Mouse (Mus musculus): ENCODE results near the gene Inafm2.

Gene Inafm2

DNA sequence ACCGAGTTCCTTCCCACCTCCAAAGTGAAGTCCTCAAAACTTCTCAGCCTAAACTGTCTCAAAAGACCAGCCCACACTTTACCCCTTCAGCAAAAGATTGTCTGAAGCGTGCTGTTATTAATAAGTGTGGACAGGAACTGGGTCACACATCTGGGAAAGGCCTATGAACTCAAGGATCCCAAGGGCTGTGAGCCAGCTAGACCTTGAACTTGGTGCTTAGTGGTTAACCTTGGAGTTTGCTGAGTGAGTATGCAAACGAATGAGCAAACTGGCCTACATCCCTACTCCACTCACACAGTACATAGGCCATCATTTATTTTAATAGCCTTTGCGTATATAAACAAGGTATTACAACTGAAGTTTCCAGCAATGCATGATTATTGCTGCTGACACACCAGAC, 20.0 kb upstream of the Inafm2 start:
- no peak for DNase-seq (ENCODE audit: extremely low read depth, low read depth, low spot score)

DNA sequence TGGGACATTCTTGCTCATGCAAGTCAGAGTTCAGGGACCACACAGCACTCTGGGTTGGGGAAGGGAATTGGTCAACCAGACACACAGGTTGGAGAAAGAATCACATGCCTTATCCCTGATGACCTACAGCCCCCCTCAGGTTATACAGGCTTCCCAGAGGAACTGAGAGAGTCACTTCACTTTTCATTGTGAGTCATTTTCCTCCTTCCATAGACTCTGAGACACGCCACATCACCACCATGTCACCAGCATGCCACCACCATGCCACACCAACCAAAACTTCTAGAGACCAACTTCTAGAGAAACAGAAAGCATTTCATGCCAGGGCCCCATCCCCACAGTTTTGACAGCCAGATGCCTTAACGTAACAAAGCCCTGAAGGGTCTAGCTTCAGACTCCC, 18.7 kb upstream of the Inafm2 start:
- no peak for DNase-seq (ENCODE audit: extremely low read depth, low read depth, low spot score)

DNA sequence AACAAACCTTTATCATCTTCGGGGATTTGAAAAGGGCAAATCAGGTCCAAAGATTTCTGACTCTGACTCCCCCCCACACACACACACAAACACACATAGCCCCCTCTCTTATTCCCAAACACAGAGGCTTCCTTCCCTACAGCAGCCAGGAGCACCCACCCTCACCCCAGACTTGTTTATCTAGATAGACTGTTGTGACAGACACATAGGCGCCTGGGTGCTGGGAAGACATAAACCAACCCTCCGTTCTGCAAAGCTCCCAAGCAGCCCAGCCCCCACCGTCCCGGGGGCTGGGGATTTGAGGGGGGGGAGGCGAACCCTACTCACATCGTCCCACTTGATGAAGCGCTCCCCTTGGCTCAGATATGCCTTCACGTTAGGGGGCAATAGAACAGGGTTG, 17.6 kb upstream of the Inafm2 start:
- DNase-seq (ENCODE audit: extremely low read depth, low read depth, low spot score), result no peak

GRCm38 (mm10) chr2:118728337-118728736, 17.2 kb upstream of the Inafm2 start, which contains the start of gene Plcb2:
Gene Plcb2, minus strand, starts transcription at chr2:118728438.
- no peak for DNase-seq (ENCODE audit: extremely low read depth, low read depth, low spot score)

DNA sequence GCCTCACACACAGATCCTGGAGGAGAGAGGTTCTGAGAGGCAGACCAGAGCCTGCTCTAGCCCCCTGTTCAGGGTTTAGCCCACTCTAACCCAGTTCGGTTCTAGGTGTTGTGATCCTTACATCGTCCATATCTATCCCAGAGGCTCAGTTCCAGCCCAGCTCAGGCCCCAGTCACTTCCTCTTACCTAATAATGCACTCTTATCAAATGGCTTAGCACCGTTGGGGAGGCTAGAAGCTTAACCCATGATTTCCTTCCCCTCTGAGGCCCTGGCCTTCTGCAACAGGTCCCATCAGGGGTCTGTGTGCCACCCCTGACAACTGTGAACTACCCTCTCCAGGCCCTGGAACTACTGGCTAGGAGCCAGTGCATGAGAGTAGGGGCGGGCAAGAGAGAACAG, 16.4 kb upstream of the Inafm2 start:
- DNase-seq (ENCODE audit: extremely low read depth, low read depth, low spot score), result no peak

DNA sequence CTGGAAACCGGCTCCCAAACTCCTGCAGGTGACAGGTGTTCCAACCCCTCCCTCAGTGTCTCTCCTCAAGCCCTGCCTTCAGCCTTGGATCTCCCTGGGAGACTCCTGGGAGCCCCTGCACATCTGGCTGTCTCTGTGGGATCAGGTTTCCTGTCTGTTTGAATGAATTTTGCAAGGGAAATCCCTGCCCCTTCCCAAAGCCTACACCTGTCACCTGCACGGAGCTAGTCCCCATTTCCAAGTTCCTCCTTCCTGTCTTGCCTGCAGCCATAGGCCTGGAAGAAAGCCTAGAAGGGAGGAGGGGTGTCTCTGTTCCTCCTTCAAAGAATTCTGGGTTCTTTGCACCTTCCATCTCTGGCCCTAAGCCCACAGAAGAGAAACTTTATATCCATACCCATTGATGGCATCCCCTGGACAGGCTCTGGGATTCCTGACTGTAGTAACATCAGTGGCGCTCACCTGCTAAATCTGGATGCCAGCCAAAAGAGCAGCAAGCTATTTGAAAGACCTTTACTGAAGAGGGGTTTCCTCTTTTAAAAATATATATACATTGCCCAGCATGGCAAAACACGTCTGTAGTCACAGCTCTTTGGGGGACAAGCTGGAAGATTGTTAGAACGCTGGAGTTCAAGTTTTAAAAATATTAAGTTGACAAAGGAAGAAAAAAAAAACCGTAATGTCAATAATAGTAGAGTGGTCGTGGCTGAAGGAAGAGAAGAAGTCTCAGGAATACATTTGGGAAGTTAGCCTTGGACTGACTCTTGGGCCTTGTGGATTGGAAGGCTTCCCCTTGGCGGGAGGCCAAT, 15.5 kb upstream of the Inafm2 start:
- no peak for DNase-seq (ENCODE audit: extremely low read depth, low read depth, low spot score)

DNA sequence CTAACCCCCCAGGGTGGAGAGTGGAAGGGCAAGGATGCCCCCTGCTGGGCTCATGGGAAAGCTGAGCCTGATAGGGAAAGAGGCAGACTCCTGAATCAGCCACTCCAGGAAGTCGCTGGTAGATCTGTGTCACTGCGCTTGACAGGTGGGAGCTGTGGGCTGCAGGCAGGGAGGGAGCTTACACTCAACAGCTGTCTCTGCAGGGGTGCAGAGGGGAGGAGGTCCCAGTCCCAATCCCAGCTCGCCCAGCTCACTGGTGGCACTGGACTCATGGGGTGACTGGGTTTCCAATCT, 15.0 kb upstream of the Inafm2 start:
- DNase-seq (ENCODE audit: extremely low read depth, low read depth, low spot score), result no peak

DNA sequence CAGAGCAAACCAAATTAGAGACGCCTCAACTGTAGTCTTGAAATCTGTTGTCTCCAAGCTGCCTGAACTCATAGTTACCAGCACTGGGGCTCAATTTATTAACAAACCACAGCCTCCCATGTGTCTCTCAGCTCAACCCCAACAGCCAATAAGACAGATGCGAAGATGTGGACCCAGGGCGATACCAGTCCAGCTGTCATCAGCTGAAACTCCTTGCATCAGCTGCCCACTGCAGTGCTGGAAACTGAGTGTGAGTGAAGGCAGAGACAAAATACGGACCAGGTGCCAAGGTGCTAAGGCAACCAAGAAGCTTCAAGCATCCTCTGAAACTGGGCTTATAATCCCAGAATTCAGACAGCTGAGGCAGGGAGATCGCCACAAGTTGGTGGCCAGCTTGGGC, 13.6 kb upstream of the Inafm2 start:
- DNase-seq (ENCODE audit: extremely low read depth, low read depth, low spot score), result no peak

- DNase-seq (ENCODE audit: extremely low read depth, low read depth, low spot score), result no peak
Measured at GRCm38 (mm10) chr2:118733341-118733740, 12.2 kb upstream of the Inafm2 start.

- DNase-seq (ENCODE audit: extremely low read depth, low read depth, low spot score), result no peak
Measured at GRCm38 (mm10) chr2:118740341-118740740, 5.2 kb upstream of the Inafm2 start.

DNA sequence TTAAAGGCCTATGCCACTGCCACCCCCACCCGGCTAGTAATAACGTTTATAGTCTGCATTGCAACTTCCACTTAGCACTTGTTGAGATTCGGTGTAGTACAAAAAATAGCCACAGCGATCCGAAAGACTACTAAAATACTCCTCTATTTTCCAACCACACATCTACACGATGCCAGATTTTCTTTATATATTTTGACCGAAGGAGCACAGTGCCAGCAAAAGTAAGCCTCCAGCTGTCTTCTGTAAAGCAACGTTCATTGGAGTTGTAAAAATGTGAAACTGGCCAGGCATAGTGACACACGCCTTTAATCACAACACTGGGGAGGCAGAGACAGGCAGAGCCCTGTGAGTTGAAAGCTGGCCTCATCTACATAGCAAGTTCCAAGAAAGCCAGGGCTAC, 4.4 kb upstream of the Inafm2 start:
- DNase-seq (ENCODE audit: extremely low read depth, low read depth, low spot score), result no peak

DNA sequence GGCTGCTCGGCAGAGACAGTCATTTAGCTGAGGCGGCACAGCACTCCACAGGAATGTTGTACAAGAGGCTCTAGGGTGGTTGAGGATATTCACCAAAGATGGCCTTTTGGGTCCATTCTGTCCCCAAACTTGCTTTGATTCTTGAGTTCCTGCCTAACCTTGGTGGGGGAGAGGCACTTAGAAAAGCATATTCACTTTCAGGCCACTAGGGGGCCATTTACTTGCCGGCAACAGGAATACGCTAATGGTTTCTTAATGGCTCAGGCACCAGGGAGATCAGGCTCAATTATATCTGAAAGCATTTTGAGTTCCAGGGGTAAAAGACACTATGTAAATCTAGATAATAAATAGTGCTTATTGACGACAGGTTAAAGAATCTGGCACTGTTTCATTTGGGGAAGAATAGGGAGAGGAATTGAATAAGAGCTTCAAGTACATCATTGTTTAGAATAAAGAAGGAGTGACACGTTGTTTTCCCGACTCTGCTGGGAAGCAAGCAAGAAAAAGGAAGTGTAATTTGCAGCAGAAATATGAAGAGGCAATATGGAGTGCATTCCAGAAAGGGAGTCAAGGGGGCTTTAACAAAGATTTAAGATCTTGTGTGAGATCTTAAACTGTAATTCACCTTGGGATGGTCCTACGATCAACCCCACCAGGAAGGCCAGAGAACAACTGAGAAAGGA, 2.2 kb upstream of the Inafm2 start:
- no peak for DNase-seq (ENCODE audit: extremely low read depth, low read depth, low spot score)

- DNase-seq (ENCODE audit: extremely low read depth, low read depth, low spot score), result no peak
Measured at GRCm38 (mm10) chr2:118744621-118745020, 937 bp upstream of the Inafm2 start.

DNA sequence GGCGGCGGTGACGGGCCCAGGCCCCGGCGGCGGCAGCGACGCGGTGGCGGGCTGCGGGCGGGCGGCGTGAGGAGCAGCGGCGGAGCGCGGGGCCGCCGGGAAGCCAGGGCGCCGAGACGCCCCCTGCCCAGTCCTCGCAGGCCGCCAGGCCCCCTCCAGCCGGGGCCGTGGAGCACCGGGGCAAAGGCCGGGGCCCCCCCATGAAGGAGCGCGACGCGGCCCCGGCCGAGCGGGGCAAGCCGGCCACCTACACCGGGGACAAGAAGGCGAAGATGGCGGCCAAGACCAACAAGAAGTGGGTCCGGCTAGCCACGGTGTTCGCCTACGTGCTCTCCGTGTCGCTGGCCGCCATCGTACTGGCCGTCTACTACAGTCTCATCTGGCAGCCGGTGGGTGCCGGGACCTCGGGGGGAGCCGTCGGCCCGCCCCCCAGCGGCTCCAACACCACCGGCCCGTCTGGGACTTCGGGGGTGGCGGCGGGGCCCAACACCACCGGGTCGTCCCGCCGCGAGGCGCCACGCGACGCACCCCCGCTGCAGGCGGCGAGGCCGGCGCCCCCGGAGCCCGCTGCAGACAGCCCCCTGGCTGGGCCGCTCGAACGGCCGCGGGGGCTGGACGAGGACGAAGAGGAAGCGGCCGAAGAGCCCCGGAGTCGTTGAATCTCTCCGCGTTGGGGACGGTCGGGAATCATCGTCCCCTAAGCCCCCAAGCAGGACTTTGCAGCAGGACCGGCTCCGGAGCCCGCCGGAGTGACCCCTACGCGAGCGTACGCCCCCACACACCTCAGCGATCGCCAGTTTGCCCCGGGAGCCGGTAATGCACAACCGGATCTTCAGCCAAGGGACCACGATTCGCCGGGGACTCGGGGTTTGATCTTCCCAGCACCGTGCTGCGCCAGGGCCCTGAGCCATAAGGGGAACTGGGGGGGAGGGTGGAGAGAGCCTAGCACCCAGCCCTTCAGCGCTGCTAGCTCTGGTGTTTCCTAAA, 650 bp downstream of the Inafm2 start:
- DNase-seq (ENCODE audit: extremely low read depth, low read depth, low spot score), result no peak

DNA sequence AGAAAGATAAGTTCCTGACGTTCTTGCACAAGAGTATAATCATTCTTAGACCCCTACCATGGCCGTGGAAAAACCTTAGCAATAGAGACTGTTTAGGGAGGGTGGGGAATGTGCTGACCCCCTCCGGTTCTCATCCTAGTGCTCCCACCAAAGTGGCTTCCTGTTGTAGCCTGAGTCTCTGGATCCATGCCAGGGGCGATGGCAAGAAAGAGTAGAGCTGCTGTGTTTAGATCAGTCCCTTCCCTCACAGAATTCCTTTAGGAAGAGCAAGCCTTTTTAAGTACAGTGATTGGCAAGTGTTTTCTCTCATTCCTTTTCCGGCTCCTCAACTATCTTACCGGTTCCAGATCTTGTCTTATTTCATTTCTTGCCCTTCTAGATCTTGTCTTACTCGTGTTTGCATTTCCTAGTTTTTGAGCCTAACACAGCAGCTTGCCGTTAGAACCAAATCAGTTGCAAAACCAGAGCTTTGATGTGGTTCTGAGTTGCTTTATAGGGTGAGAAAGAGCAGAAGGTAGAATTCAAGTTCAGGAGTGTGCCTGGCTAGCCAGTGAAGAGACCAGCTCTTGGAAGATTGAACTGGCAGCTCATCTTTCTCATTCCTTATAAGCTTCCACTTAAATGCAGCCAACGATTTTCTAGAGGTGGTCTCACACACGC, 1.9 kb downstream of the Inafm2 start:
- DNase-seq (ENCODE audit: extremely low read depth, low read depth, low spot score), result no peak

GRCm38 (mm10) chr2:118749341-118749884, 3.9 kb downstream of the Inafm2 start:
- DNase-seq (ENCODE audit: extremely low read depth, low read depth, low spot score), result no peak

- DNase-seq (ENCODE audit: extremely low read depth, low read depth, low spot score), result no peak
Measured at GRCm38 (mm10) chr2:118750476-118750875, 4.9 kb downstream of the Inafm2 start.

DNA sequence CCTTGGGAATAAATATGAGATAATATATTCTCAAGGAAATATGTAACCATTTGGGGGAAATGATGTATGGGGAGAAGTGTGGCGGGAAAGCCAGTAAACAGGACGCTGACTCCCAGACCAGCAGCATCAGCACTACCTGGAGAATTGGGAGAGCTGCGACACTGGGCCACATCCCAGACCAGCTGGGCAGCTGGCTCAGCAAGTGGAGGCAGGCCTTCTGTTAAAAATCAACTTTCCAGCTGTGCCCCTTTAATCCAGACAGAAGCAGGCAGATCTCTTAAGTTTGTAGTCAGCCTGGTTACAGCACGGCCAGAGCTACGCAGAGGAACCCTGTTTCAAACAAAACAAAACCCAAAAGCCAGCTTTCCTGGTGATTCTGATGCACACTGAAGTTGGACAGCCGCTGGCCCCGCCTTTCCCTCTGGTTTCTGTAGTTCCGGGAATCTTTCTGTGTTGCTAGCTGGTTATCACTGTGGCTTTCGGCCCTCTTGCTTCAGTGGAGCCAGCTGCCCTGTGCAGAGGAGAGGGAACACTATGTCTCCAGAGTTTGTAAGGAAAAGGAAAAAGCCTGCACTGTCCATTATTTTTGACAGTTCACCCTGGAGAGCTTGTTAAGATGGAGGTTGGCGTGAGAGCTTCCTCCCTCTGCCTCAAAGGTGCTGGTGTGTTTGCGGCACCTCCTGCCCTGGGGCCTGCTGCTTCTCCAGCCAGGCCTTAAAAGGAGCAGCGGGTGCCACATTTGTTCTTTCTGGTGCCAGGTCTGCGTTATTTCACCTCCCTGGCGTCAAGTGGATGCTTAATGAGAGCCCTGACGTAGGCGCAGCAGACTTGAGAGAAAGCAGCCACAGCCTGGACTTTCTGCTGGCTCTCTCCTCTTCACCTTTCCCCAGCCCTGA, 6.6 kb downstream of the Inafm2 start:
- DNase-seq (ENCODE audit: extremely low read depth, low read depth, low spot score), result no peak

- no peak for DNase-seq (ENCODE audit: extremely low read depth, low read depth, low spot score)
Measured at GRCm38 (mm10) chr2:118752792-118753108, 7.2 kb downstream of the Inafm2 start.

GRCm38 (mm10) chr2:118754143-118754542, 8.6 kb downstream of the Inafm2 start:
- no peak for DNase-seq (ENCODE audit: extremely low read depth, low read depth, low spot score)

Data from fat pad, adult 2 months (tissue).